Mouse (Mus musculus): Measurements from ENCODE around the gene Arhgdig. TPM values are rescaled to one million over a fixed set of nuclear protein-coding genes. Genes with fewer than 3 reads are reported as not detected.

Arhgdig gene
- total and polyA plus RNA-seq, 3 experiments, result 0.60 to 10.3 TPM; not detected in 1

DNA sequence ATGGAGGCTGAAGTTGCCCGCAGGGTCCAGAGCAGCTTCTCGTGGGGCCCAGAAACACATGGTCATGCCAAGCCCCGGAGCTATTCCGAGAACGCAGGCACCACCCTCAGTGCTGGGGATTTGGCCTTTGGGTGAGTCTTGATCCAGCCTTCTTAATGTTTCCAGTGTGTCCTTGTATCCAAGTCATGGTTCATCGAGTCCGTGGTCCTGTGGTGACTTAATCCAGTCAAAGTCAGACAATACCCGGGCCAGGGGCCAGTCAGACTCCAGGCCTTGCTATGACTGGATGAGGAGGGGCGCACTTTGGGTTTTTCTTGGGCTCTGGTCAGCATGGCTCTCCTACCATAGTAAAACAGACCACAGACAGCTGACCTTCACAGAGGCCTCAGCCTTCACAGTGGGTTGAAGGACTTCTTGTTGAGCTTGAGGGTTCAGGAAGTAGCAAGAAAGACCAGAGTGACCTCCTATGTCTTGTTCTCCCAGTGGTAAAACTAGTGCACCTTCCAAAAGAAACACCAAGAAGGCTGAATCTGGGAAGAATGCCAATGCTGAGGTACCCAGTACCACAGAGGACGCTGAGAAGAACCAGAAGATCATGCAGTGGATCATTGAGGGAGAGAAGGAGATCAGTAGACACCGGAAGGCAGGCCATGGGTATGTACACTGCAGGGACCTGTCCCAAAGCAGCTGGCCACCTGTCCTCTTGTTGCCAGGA lies 19.3 kb downstream of the Arhgdig start:
- TF ChIP-seq MAZ (IDR thresholded peaks at IDR 0.05; ENCODE audit: low read depth, low read length) (no peak), ZMIZ1 (IDR thresholded peaks at IDR 0.05; ENCODE audit: low read depth, low read length) (no peak), MYC (IDR thresholded peaks at IDR 0.05; ENCODE audit: low read depth, low read length) (no peak), ZNF384 (IDR thresholded peaks at IDR 0.05; ENCODE audit: low read depth, low read length) (no peak), HCFC1 (IDR thresholded peaks at IDR 0.05; ENCODE audit: low read depth, low read length) (no peak), CHD1 (IDR thresholded peaks at IDR 0.05; ENCODE audit: low read depth, low read length) (no peak), USF1 (IDR thresholded peaks at IDR 0.05; ENCODE audit: low read depth, low read length) (no peak), IRF4 (IDR thresholded peaks at IDR 0.05; ENCODE audit: low read depth, low read length) (no peak), BHLHE40 (IDR thresholded peaks at IDR 0.05; ENCODE audit: low read depth, low read length) (no peak)
- Histone ChIP-seq H3K27me3 (replicated peaks) (no peaks in the 10 kb centered on the region), H3K9me3 (replicated peaks; ENCODE audit: low read length) (no peaks in the 10 kb centered on the region), H3K27ac (ENCODE audit: insufficient read depth, low read depth) (no peak overlapping the region), H3K36me3 (replicated peaks in 1 of 2; ENCODE audit: control insufficient read depth in 1 of 2, insufficient read depth in 1 of 2, low read length in 1 of 2) (peaks cover 71 to 93% of the 10 kb centered on the region in 2 experiments), H3K4me2 (ENCODE audit: insufficient read depth, low read depth, poor library complexity, severe bottlenecking) (no peak overlapping the region), H3K4me3 (replicated peaks in 1 of 3; ENCODE audit: low read depth in 2 of 3, low read length in 2 of 3, poor library complexity in 1 of 3) (no peak overlapping the region), H3K4me1 (ENCODE audit: control insufficient read depth in 1 of 2, insufficient read depth in 2 of 2) (no peaks in the 10 kb centered on the region), H3K79me2 (replicated peaks; ENCODE audit: control insufficient read depth, extremely low read depth, insufficient read depth, poor library complexity, severe bottlenecking) (no peaks in the 10 kb centered on the region), H3K9ac (ENCODE audit: insufficient read depth, low read depth) (no peak overlapping the region)
- dilution Hi-C loops (cut with MboI; ENCODE audit: extremely low pct_ligation_motif_present, extremely low pct_unique_long_range_greater_than_20kb, low sequenced_read_pairs), result no loop called here
- DNase-seq (ENCODE audit: extremely low read depth), result no peak
- in situ Hi-C loops (cut with MboI; ENCODE audit: low pct_ligation_motif_present, low pct_unique_long_range_greater_than_20kb, low sequenced_read_pairs), result no loop called here

GRCm38 (mm10) chr17:26187592-26187991 lies 20.0 kb downstream of the Arhgdig start:
- Histone ChIP-seq H3K4me3 (replicated peaks in 1 of 3; ENCODE audit: low read depth in 2 of 3, low read length in 2 of 3, poor library complexity in 1 of 3) (no peak overlapping the region), H3K9me3 (replicated peaks; ENCODE audit: low read length) (no peaks in the 10 kb centered on the region), H3K4me2 (ENCODE audit: insufficient read depth, low read depth, poor library complexity, severe bottlenecking) (no peak overlapping the region), H3K27ac (ENCODE audit: insufficient read depth, low read depth) (no peak overlapping the region), H3K27me3 (replicated peaks) (no peaks in the 10 kb centered on the region), H3K9ac (ENCODE audit: insufficient read depth, low read depth) (no peak overlapping the region), H3K79me2 (replicated peaks; ENCODE audit: control insufficient read depth, extremely low read depth, insufficient read depth, poor library complexity, severe bottlenecking) (no peaks in the 10 kb centered on the region), H3K36me3 (replicated peaks in 1 of 2; ENCODE audit: control insufficient read depth in 1 of 2, insufficient read depth in 1 of 2, low read length in 1 of 2) (peaks cover 70 to 93% of the 10 kb centered on the region in 2 experiments), H3K4me1 (ENCODE audit: control insufficient read depth in 1 of 2, insufficient read depth in 2 of 2) (no peaks in the 10 kb centered on the region)
- no peak for DNase-seq (ENCODE audit: extremely low read depth)
- TF ChIP-seq NRF1 (IDR thresholded peaks at IDR 0.05; ENCODE audit: low read depth, low read length) (no peak), BHLHE40 (IDR thresholded peaks at IDR 0.05; ENCODE audit: low read depth, low read length) (no peak), TCF12 (IDR thresholded peaks at IDR 0.05; ENCODE audit: low read depth, low read length) (no peak), ZNF384 (IDR thresholded peaks at IDR 0.05; ENCODE audit: low read depth, low read length) (no peak), CTCF (conservative IDR thresholded peaks at IDR 0.05 in 1 of 2, IDR thresholded peaks at IDR 0.05 in 1 of 2; ENCODE audit: low read depth in 2 of 2, low read length in 2 of 2) (no peak), RCOR1 (conservative IDR thresholded peaks at IDR 0.05; ENCODE audit: low read depth, low read length) (no peak), PAX5 (IDR thresholded peaks at IDR 0.05; ENCODE audit: low read length) (no peak), HCFC1 (IDR thresholded peaks at IDR 0.05; ENCODE audit: low read depth, low read length) (no peak), GABPA (IDR thresholded peaks at IDR 0.05; ENCODE audit: insufficient replicate concordance, low read depth, low read length) (no peak)
- in situ Hi-C loops (cut with MboI; ENCODE audit: low pct_ligation_motif_present, low pct_unique_long_range_greater_than_20kb, low sequenced_read_pairs), result no loop called here
- dilution Hi-C loops (cut with MboI; ENCODE audit: extremely low pct_ligation_motif_present, extremely low pct_unique_long_range_greater_than_20kb, low sequenced_read_pairs), result no loop called here
